Mouse (Mus musculus): ENCODE data around the gene Olfr1295. TPM values are rescaled to one million over a fixed set of nuclear protein-coding genes. Genes with fewer than 3 reads are reported as not detected.

Olfr1295 gene
- not detected for polyA plus RNA-seq (2015; fragmentation: Illumina TruSeq; extraction: RNeasy Lipid Tissue Mini Kit (QIAGEN cat#74804); ENCODE audit: insufficient read depth, low replicate concordance)

GRCm38 (mm10) chr2:111569581-111569980, at the start of gene Olfr1295:
Gene Olfr1295, minus strand, starts transcription at chr2:111569681.

GRCm38 (mm10) chr2:111540191-111540590, 29.3 kb downstream of the Olfr1295 start, which contains the start of gene Olfr1294:
Gene Olfr1294, minus strand, starts transcription at chr2:111540291.

GRCm38 (mm10) chr2:111524903-111525302, 44.6 kb downstream of the Olfr1295 start, which contains the start of gene Olfr1293-ps:
Gene Olfr1293-ps, plus strand, starts transcription at chr2:111525203.

Other genes starting within 250 kb of the Olfr1295 start
- gene Olfr1281, start 243.2 kb downstream of the Olfr1295 start, polyA plus RNA-seq (2015; fragmentation: Illumina TruSeq; extraction: RNeasy Lipid Tissue Mini Kit (QIAGEN cat#74804); ENCODE audit: insufficient read depth, low replicate concordance), result not detected
- gene Olfr1282, start 233.6 kb downstream of the Olfr1295 start, polyA plus RNA-seq (2015; fragmentation: Illumina TruSeq; extraction: RNeasy Lipid Tissue Mini Kit (QIAGEN cat#74804); ENCODE audit: insufficient read depth, low replicate concordance), result not detected
- not detected for gene Olfr1283, start 202.9 kb downstream of the Olfr1295 start, polyA plus RNA-seq (2015; fragmentation: Illumina TruSeq; extraction: RNeasy Lipid Tissue Mini Kit (QIAGEN cat#74804); ENCODE audit: insufficient read depth, low replicate concordance)
- gene Olfr1284, start 194.2 kb downstream of the Olfr1295 start, polyA plus RNA-seq (2015; fragmentation: Illumina TruSeq; extraction: RNeasy Lipid Tissue Mini Kit (QIAGEN cat#74804); ENCODE audit: insufficient read depth, low replicate concordance), result not detected
- gene Olfr1286, start 146.6 kb downstream of the Olfr1295 start, polyA plus RNA-seq (2015; fragmentation: Illumina TruSeq; extraction: RNeasy Lipid Tissue Mini Kit (QIAGEN cat#74804); ENCODE audit: insufficient read depth, low replicate concordance), result not detected
- not detected for gene Olfr1287, start 120.5 kb downstream of the Olfr1295 start, polyA plus RNA-seq (2015; fragmentation: Illumina TruSeq; extraction: RNeasy Lipid Tissue Mini Kit (QIAGEN cat#74804); ENCODE audit: insufficient read depth, low replicate concordance)
- gene Olfr1288, start 95.6 kb downstream of the Olfr1295 start, polyA plus RNA-seq (2015; fragmentation: Illumina TruSeq; extraction: RNeasy Lipid Tissue Mini Kit (QIAGEN cat#74804); ENCODE audit: insufficient read depth, low replicate concordance), result not detected
- gene Olfr1289, start 88.9 kb downstream of the Olfr1295 start, polyA plus RNA-seq (2015; fragmentation: Illumina TruSeq; extraction: RNeasy Lipid Tissue Mini Kit (QIAGEN cat#74804); ENCODE audit: insufficient read depth, low replicate concordance), result not detected
- gene Olfr1290, start 75.9 kb downstream of the Olfr1295 start, polyA plus RNA-seq (2015; fragmentation: Illumina TruSeq; extraction: RNeasy Lipid Tissue Mini Kit (QIAGEN cat#74804); ENCODE audit: insufficient read depth, low replicate concordance), result not detected
- gene Olfr1291-ps1, start 72.5 kb downstream of the Olfr1295 start, polyA plus RNA-seq (2015; fragmentation: Illumina TruSeq; extraction: RNeasy Lipid Tissue Mini Kit (QIAGEN cat#74804); ENCODE audit: insufficient read depth, low replicate concordance), result not detected
- not detected for gene Olfr1293-ps, start 44.5 kb downstream of the Olfr1295 start, polyA plus RNA-seq (2015; fragmentation: Illumina TruSeq; extraction: RNeasy Lipid Tissue Mini Kit (QIAGEN cat#74804); ENCODE audit: insufficient read depth, low replicate concordance)
- gene Olfr1294, start 29.4 kb downstream of the Olfr1295 start, polyA plus RNA-seq (2015; fragmentation: Illumina TruSeq; extraction: RNeasy Lipid Tissue Mini Kit (QIAGEN cat#74804); ENCODE audit: insufficient read depth, low replicate concordance), result not detected
- gene Olfr1297, start 56.8 kb upstream of the Olfr1295 start, polyA plus RNA-seq (2015; fragmentation: Illumina TruSeq; extraction: RNeasy Lipid Tissue Mini Kit (QIAGEN cat#74804); ENCODE audit: insufficient read depth, low replicate concordance), result not detected
- not detected for gene Olfr1298, start 79.5 kb upstream of the Olfr1295 start, polyA plus RNA-seq (2015; fragmentation: Illumina TruSeq; extraction: RNeasy Lipid Tissue Mini Kit (QIAGEN cat#74804); ENCODE audit: insufficient read depth, low replicate concordance)
- gene Olfr1299, start 91.7 kb upstream of the Olfr1295 start, polyA plus RNA-seq (2015; fragmentation: Illumina TruSeq; extraction: RNeasy Lipid Tissue Mini Kit (QIAGEN cat#74804); ENCODE audit: insufficient read depth, low replicate concordance), result not detected
- gene Olfr1301, start 181.3 kb upstream of the Olfr1295 start, polyA plus RNA-seq (2015; fragmentation: Illumina TruSeq; extraction: RNeasy Lipid Tissue Mini Kit (QIAGEN cat#74804); ENCODE audit: insufficient read depth, low replicate concordance), result not detected
- not detected for gene Olfr1302, start 207.7 kb upstream of the Olfr1295 start, polyA plus RNA-seq (2015; fragmentation: Illumina TruSeq; extraction: RNeasy Lipid Tissue Mini Kit (QIAGEN cat#74804); ENCODE audit: insufficient read depth, low replicate concordance)